Mouse (Mus musculus) thymus, adult 18-20 months (tissue): ENCODE results near the gene Tchh.

ENCODE experiments used
- DNase-seq, 2 experiments: peaks; one replicate each; pipeline ENCODE4 v3.0.0; 2022; ENCODE audit warnings: mixed read lengths in 2 of 2

Gene Tchh

DNA sequence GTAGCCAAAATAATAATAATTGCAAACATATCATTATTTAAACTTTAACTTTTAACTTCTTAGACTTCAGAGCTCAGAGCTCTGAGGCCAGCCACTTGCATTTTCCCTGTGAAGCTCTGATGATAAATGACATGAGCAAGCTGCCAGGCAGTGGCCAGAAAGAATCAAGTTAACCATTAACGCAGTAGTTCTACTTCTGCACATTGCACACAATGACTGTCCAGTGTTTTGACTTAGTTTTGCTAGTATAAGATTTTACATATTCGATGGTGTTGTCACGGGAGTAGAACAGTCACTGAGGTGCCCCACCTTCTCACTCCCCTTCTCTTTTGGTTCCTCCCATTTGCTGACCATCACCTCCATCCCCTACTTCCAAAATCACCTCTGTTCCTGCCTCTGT, 55.0 kb downstream of the Tchh start:
- no peak for DNase-seq
